Mouse (Mus musculus): ENCODE measurements around the gene Amtn.
"Not testable (repeated sequence)": the region's sequence is repeated elsewhere in the genome, so short reads cannot be mapped to it uniquely, and the experiment has no call there.

The Amtn gene

GRCm38 (mm10) chr5:88375808-88376207 lies at the start of gene Amtn:
Gene Amtn, plus strand, starts transcription at chr5:88376108.
- no peak for DNase-seq

DNA sequence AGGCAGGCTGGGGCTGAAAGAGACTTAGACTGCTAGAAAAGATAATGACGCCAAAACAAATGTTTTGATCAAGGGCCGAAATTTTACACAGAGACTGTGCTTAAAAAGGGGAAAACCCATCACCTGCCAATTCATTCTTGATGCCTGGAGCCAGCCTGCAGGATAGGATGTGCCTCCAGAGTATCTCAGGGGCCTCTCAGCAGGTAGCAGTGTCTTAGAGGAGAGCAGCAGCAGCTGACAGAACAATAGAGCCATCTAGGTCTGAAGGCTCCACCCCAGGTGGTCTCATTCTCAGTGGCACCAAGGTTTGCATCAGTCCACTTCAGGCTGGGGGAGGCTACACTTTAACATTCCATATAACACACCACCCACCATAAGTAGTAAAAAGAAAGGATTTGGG lies 27.4 kb upstream of the Amtn start:
- not testable (repeated sequence) for DNase-seq

GRCm38 (mm10) chr5:88364768-88365167 lies 11.1 kb upstream of the Amtn start:
- DNase-seq: peak; percentile 34

GRCm38 (mm10) chr5:88366886-88367285 lies 9.0 kb upstream of the Amtn start:
- DNase-seq: no peak

- no peak for DNase-seq
Measured at GRCm38 (mm10) chr5:88370578-88371232, 5.2 kb upstream of the Amtn start.

DNA sequence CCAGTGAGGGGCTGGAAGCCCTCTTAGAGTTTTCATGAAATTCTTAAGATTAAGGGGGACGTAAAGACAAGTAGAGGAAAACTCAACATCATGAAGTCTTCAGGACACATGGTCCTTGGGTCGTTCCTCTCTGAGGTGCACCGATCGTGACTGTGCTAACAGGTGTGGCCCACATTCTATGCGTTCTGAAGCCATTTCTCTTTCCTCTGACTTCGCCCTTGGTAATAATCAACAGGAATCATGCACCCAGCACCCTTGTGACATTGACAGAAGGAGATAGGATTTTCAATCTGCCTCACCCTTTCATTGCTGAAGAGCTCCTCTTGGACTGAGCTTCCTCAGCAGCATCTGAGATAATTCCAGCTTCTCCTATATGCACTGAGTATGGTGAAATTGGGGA lies 3.3 kb upstream of the Amtn start:
- DNase-seq: no peak

- DNase-seq: not testable (repeated sequence)
Measured at GRCm38 (mm10) chr5:88391960-88392359, 16.1 kb downstream of the Amtn start.

DNA sequence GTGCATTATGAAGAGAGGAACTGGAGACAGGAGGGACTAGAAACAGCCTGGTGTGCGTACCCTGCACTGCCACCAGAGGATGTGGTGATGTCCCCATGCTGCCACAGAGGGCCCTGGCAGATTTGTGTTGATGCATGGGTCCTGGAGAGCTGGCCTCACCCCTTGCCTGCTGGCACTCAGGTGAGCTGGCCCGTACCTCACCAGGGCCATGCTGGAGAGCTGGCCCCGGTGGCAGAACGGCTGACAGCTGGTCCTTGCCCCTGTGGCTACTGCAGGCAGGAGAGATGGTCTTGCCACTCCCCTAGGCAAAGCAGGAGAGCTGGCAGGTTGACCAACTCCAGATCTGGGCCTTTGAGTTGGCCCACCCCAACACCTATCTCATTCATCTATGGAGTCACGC lies 22.7 kb downstream of the Amtn start:
- DNase-seq: no peak

DNA sequence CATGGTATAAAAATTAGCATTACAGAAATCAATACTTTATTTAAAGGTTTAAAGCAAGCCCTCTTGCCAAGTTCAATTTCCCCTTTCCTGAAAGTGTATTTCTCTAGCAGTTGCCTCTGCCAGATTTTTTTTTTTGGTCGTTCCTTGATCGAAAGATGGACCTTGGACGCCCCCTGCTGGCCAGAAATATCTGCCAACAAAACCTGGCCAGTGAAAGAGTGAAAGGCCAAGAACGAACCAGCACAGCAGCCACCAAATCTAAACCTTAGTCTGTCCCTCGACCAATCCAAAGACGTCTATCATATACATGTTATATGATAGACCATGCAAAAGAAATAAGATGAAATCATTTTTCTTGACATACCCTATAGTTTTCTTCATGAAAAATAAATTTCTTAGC lies 23.9 kb downstream of the Amtn start:
- DNase-seq: peak; percentile 79

DNA sequence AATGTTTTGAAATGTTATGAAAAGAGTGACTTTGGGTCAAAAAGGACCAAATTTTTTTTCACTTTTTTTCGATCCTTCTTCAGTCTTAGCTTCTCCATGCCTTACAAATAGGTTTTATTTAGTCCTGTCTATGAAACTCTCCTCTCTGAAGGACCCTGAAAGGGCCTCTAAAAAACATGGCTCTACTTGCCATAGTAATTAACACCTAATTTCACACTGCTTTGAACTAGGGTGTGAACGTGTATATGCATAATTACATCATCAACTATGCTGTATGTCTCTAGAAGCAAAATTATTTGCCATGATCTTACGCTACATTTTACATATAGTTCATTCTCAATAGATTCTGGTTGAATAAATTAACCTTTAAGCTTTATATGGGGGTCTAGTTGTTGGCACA lies 25.6 kb downstream of the Amtn start:
- DNase-seq: no peak

DNA sequence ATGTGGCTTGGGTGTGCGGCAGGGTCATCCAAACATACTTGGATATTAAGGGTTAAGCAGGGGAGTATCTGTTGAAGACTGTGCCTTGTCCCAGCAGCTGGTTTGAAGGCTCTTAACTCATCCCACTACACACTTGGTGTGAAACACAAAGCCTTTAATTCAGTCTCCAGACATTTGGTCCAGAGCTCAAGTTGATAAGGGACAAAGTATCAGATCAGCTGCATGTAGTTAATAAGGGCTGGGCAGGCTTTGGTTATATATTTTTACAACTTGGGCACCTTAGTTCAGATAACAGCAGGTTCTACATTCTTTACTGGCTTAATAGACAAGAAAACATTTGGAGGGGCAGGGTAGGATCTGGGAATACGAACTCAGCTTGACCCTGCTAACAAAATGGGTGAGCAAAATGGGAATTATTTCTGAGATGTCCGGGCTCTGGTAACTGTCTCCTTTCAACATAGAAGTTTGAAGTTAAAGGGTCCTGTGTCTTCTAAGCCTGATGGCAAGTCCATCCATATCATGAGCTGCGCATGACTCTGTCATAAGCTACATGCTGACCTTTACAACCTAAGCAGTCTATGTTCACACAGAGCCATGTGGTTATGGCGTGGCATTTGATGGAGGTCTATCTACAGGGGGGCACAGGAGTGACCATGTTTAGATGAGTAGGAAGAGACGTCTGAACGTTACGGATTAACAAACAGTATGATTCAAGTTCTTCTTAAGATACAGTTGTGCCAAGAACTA lies 44.6 kb downstream of the Amtn start:
- no peak for DNase-seq

- not testable (repeated sequence) for DNase-seq
Measured at GRCm38 (mm10) chr5:88424892-88425291, 49.0 kb downstream of the Amtn start.

DNA sequence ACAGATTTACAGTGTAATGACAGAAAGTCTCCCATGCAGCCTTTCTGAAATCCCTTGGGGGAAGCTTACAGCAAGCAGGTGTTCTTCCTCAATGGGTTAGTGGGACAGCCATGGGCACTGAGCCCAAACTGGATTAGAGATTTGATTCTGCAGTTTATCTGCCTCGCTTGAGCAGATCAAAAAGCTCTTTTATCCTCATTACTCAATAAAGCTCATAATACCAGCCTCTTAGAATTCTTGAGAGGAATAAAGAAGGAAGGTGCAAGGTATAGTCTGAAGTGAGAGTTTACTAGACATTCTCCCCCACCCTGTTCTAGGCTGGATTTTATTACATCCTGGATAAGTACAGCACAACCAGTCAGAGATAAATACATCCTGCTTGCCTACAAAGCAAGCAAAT lies 50.8 kb downstream of the Amtn start:
- no peak for DNase-seq

Measured in kidney, adult 18-20 months (tissue).